Mouse (Mus musculus) lung, embryonic 14.5 days (tissue): Measurements from ENCODE around the gene 0610010K14Rik. TPM values are rescaled to one million over a fixed set of nuclear protein-coding genes. Genes with fewer than 3 reads are reported as not detected.

Experiments used
- ATAC-seq: fragments of 200-750 bp; cut with Nextera tagmentation; 2 replicates; pipeline ENCODE4 v1.8.0; 2017; ENCODE audit warnings: mild to moderate bottlenecking, moderate TSS enrichment, moderate library complexity; ENCODE audit not compliant: insufficient read depth
- DNase-seq: peaks from one replicate; pipeline ENCODE4 v3.0.0-alpha.2; 2015
- H3K27ac ChIP-seq: fragments of 300-500 bp; sonication (generic); 2 replicates; pipeline ENCODE4 v1.5.1; 2014; ENCODE audit warnings: low read depth, mild to moderate bottlenecking, moderate library complexity
- H3K27me3 ChIP-seq: fragments of 300-500 bp; sonication (generic); 2 replicates; pipeline ENCODE4 v1.6.1; 2014; ENCODE audit warnings: low read length, control low read depth; ENCODE audit not compliant: insufficient read depth
- H3K36me3 ChIP-seq: fragments of 300-500 bp; sonication (generic); 2 replicates; pipeline ENCODE4 v1.6.1; 2014; ENCODE audit warnings: control low read depth; ENCODE audit not compliant: insufficient read depth
- H3K4me1 ChIP-seq: fragments of 300-500 bp; sonication (generic); 2 replicates; pipeline ENCODE4 v1.6.1; 2014; ENCODE audit warnings: antibody characterized with exemption, control low read depth; ENCODE audit not compliant: insufficient read depth
- H3K4me2 ChIP-seq: fragments of 300-500 bp; sonication (generic); 2 replicates; pipeline ENCODE4 v1.6.1; 2014; ENCODE audit warnings: mild to moderate bottlenecking
- H3K4me3 ChIP-seq: fragments of 300-500 bp; sonication (generic); 2 replicates; pipeline ENCODE4 v1.5.1; 2014; ENCODE audit warnings: low read depth, low read length
- H3K9ac ChIP-seq: fragments of 300-500 bp; sonication (generic); 2 replicates; pipeline ENCODE4 v1.6.1; 2014
- H3K9me3 ChIP-seq: fragments of 300-500 bp; sonication (generic); 2 replicates; pipeline ENCODE4 v1.6.1; 2016; ENCODE audit warnings: low read depth, low read length, control low read depth
- CTCF ChIP-seq: IDR thresholded peaks from 2 replicates; pipeline ENCODE4 v1.5.1; 2016; ENCODE audit warnings: antibody characterized with exemption, low read depth
- WGBS: fragments of 180-500 bp; shearing (Covaris S2); extraction: QIAGEN DNeasy Blood & Tissue Kit; methylation state at CpG from one replicate; pipeline ENCODE4 v1.1.7; 2014; 5-methylcytosine and 5-hydroxymethylcytosine counted together
- polyA plus RNA-seq: library from polyadenylated mRNA; unstranded; fragments of >200 nt; fragmentation: Nextera tagmentation; extraction: Ambion mirVana; gene quantifications from 2 replicates; pipeline ENCODE4 v1.2.1, GENCODE M21; 2014

Gene 0610010K14Rik
- polyA plus RNA-seq, 1 experiment from 2014 or later: 180 TPM

GRCm38 (mm10) chr11:70235254-70235900, 2.3 kb downstream of the 0610010K14Rik start:
- Histone ChIP-seq H3K36me3 (peaks cover 15% of the 10 kb centered on the region), H3K9me3 (no peaks in the 10 kb centered on the region), H3K27ac (no peak overlapping the region), H3K4me3 (no peak overlapping the region), H3K9ac (no peak overlapping the region), H3K4me1 (peaks cover 6% of the 10 kb centered on the region), H3K4me2 (no peak overlapping the region), H3K27me3 (no peaks in the 10 kb centered on the region)
- ATAC-seq (no peak), DNase-seq (no peak)
- WGBS: 87% methylated on average over 12 of the region's 12 CpGs
- TF ChIP-seq CTCF: no peak

GRCm38 (mm10) chr11:70234497-70234896, 3.2 kb downstream of the 0610010K14Rik start:
- Histone ChIP-seq H3K9ac (no peak overlapping the region), H3K27me3 (peaks cover 8% of the 10 kb centered on the region), H3K36me3 (peaks cover 15% of the 10 kb centered on the region), H3K4me3 (no peak overlapping the region), H3K4me2 (peak overlapping the region; percentile 64; the same call in 1 of the 2 replicates), H3K4me1 (peaks cover 4% of the 10 kb centered on the region), H3K27ac (peak overlapping the region; percentile 49; the same call in 1 of the 2 replicates), H3K9me3 (no peaks in the 10 kb centered on the region)
- WGBS: 76% methylated on average over 8 of the region's 8 CpGs
- TF ChIP-seq CTCF: no peak
- no peak for ATAC-seq
- no peak for DNase-seq

DNA sequence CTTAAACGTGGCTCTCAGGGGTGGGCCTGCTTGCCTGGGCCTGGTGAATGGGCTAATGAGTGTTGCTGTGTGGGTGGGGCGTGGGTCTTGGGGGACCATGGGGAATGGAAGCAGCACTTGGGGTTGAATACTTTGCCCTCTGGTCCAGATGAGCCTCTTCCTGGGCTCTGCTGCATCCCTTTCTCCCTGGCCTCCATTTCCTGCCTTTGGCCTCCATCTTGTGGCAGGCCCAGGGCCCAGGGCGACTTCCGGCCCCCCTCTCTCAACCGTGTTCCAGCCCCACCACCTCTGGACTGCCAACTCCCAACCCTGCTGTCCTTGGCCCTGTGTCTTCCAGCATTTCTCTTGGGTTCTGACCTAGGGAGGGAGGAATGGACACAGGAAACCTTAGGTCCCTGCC, 3.7 kb downstream of the 0610010K14Rik start:
- ATAC-seq (no peak), DNase-seq (no peak)
- peaks cover 4% of the 10 kb centered on the region for H3K4me1 ChIP-seq
- H3K36me3 ChIP-seq: peaks cover 15% of the 10 kb centered on the region
- peak overlapping the region; percentile 49; the same call in 1 of the 2 replicates for H3K27ac ChIP-seq
- H3K9me3 ChIP-seq: no peaks in the 10 kb centered on the region
- WGBS: 53% methylated on average over 5 of the region's 5 CpGs
- no peak overlapping the region; the same call in 1 of the 2 replicates for H3K9ac ChIP-seq
- no peak overlapping the region for H3K4me3 ChIP-seq
- peaks cover 13% of the 10 kb centered on the region for H3K27me3 ChIP-seq
- TF ChIP-seq CTCF: no peak
- peak overlapping the region; percentile 64 for H3K4me2 ChIP-seq

GRCm38 (mm10) chr11:70233016-70233415, 4.7 kb downstream of the 0610010K14Rik start:
- Histone ChIP-seq H3K36me3 (peaks cover 15% of the 10 kb centered on the region), H3K4me3 (peak overlapping the region; percentile 33), H3K4me2 (peak overlapping the region; percentile 64), H3K9me3 (no peaks in the 10 kb centered on the region), H3K27me3 (peaks cover 23% of the 10 kb centered on the region), H3K9ac (peak overlapping the region; percentile 53), H3K4me1 (peaks cover 4% of the 10 kb centered on the region), H3K27ac (0 out of 2 replicates have a peak overlapping the region, but pooled peaks have one; percentile 47)
- WGBS: 37% methylated on average over 8 of the region's 8 CpGs
- no peak for ATAC-seq
- no peak for TF ChIP-seq CTCF
- DNase-seq: no peak

DNA sequence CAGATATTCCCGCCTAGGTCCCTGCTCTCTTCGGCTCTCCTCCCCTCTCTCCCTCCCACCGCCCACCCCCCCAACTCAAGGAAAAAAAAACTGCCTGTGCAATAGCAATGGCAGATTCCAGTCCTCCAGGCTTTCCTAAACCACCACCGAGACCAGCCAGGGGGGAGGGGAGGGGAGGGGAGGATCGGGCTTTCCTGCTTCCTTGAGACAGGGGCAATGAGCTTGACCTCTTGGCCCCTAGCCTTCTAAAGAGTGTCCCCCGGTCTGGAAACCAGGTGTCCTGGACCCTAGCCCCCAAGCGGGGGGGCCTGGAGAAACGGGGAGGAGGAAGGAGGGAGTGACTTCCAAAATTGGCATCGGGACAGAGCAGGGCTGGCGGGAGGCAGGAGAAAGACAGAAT, 5.2 kb downstream of the 0610010K14Rik start:
- H3K9ac ChIP-seq: peak overlapping the region; percentile 53
- peak overlapping the region; percentile 33 for H3K4me3 ChIP-seq
- WGBS: 5% methylated on average over 9 of the region's 10 CpGs
- H3K27me3 ChIP-seq: peaks cover 28% of the 10 kb centered on the region
- H3K4me2 ChIP-seq: peak overlapping the region; percentile 64
- no peak for TF ChIP-seq CTCF
- DNase-seq (peak; percentile 66), ATAC-seq (no peak)
- H3K9me3 ChIP-seq: no peaks in the 10 kb centered on the region
- H3K27ac ChIP-seq: 0 out of 2 replicates have a peak overlapping the region, but pooled peaks have one; percentile 47
- H3K4me1 ChIP-seq: peaks cover 4% of the 10 kb centered on the region
- H3K36me3 ChIP-seq: peaks cover 15% of the 10 kb centered on the region

GRCm38 (mm10) chr11:70230239-70230727, 7.4 kb downstream of the 0610010K14Rik start:
- peak; percentile 98 for TF ChIP-seq CTCF
- DNase-seq: peak; percentile 95
- peak; percentile 54 for ATAC-seq
- Histone ChIP-seq H3K27ac (peak overlapping the region; percentile 63), H3K9me3 (no peaks in the 10 kb centered on the region), H3K9ac (peak overlapping the region; percentile 4; the same call in 1 of the 2 replicates), H3K4me1 (peaks cover 6% of the 10 kb centered on the region), H3K4me2 (peak overlapping the region; percentile 63), H3K27me3 (peaks cover 48% of the 10 kb centered on the region), H3K36me3 (peaks cover 8% of the 10 kb centered on the region), H3K4me3 (peak overlapping the region; percentile 39)
- WGBS: 3% methylated on average over 32 of the region's 32 CpGs

GRCm38 (mm10) chr11:70229260-70230010, 8.3 kb downstream of the 0610010K14Rik start, which contains the start of gene Bcl6b:
TSS of gene Bcl6b (minus strand) at chr11:70229798.
- H3K9ac ChIP-seq: peak within 1 kb of the TSS; percentile 50
- H3K27ac ChIP-seq: peak within 1 kb of the TSS; percentile 74
- DNase-seq: peak; percentile 49
- peaks cover 6% of the 10 kb centered on the region for H3K4me1 ChIP-seq
- 2% methylated on average over 39 of the region's 39 CpGs for WGBS
- H3K4me3 ChIP-seq: peak within 1 kb of the TSS; percentile 39
- TF ChIP-seq CTCF: no peak
- 0 out of 2 replicates have a peak, but pooled peaks cover 3% of the 10 kb centered on the region for H3K36me3 ChIP-seq
- H3K27me3 ChIP-seq: peaks cover 48% of the 10 kb centered on the region
- no peaks in the 10 kb centered on the region for H3K9me3 ChIP-seq
- no peak for ATAC-seq
- peak within 1 kb of the TSS; percentile 63 for H3K4me2 ChIP-seq
